Mouse (Mus musculus): Measurements from ENCODE around the gene Arhgap28.

DNA sequence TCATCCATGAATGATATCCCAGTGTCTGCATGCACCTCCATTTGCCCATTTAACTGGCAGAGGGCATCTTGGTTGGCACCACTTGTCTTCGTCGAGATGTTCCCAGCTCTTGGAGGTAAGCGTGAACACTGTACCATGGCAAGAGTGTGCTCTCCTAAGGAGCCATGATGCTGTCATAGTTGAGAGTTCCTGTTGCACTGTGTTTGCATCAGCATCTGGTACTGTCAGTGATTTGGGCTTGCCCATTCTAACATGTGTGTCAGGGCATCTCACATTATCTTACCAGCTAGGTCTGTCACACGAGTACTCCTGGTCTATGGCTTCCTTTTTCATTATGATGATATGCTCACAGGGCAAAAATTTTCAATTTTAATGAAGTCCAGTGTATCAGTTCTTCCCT, 24.6 kb upstream of the Arhgap28 start:
- TF ChIP-seq CTCF (IDR thresholded peaks at IDR 0.05; ENCODE audit: low read depth, low read length) (no peak), GATA1 (IDR thresholded peaks at IDR 0.05; ENCODE audit: borderline replicate concordance, low read length) (no peak), TAL1 (conservative IDR thresholded peaks at IDR 0.05; ENCODE audit: low read depth, low read length) (no peak), GATA2 (IDR thresholded peaks at IDR 0.05; ENCODE audit: borderline replicate concordance, low read depth, low read length) (no peak)

Measured in G1E (cell line).